ENCODE assay signal across 8 mouse cellular contexts in the genomic region with DNA sequence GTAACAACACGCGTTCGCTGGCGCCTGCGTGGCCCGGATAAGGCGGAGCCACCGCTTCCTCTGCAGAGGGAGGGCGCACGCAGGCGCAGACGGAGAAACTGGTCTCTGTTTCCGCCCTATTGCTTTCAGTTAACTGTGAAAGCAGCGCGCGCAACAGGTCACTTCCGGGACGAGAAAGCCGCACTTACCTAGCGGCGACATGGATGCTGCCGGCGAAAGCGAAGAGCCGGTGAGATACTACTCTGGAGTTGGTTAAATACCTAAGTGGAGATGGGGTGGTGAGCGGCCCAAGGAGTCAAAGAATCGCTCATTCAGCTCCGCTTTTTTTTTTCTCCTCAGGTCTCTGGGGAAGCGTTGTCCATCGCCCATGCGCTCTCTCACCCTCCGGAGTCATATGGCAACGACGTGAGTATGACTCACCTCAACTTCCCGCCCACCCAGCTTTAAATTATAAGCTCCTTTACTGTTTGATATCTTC. TPM values are rescaled to one million over a fixed set of nuclear protein-coding genes. Genes with fewer than 3 reads are reported as not detected.
A peak's percentile ranks its signal among the peaks of the same experiment; 100 is the strongest.
DNase-seq lines count a peak whose midpoint lies in the region; ATAC-seq lines count a peak whose summit lies in the region.

A gene (plus strand): TSS at position 142 of the 478 bp plus-strand sequence.

- no peaks in the 10 kb centered on the region for H3K9me3 ChIP-seq in embryonic facial prominence, embryonic 12.5 days
- H3K9me3 ChIP-seq in limb, embryonic 10.5 days (replicated peaks): no peaks in the 10 kb centered on the region
- H3K9me3 ChIP-seq in midbrain, embryonic 12.5 days: no peaks in the 10 kb centered on the region

- peaks cover 4% of the 10 kb centered on the region; the same call in 1 of the 2 replicates for H3K36me3 ChIP-seq in embryonic facial prominence, embryonic 12.5 days
- H3K36me3 ChIP-seq in limb, embryonic 10.5 days: peaks cover 33% of the 10 kb centered on the region
- peaks cover 3% of the 10 kb centered on the region; the same call in 1 of the 2 replicates for H3K36me3 ChIP-seq in midbrain, embryonic 12.5 days

- ATAC-seq in embryonic facial prominence, embryonic 12.5 days (ENCODE audit: insufficient number of reproducible peaks, insufficient read depth, low FRiP score, low TSS enrichment): peak; percentile 94
- peak; percentile 99 for ATAC-seq in midbrain, embryonic 12.5 days (ENCODE audit: low FRiP score, low read depth)

- H3K4me2 ChIP-seq in embryonic facial prominence, embryonic 12.5 days (replicated peaks): peak within 1 kb of the TSS; percentile 56
- peak within 1 kb of the TSS; percentile 62 for H3K4me2 ChIP-seq in midbrain, embryonic 12.5 days (replicated peaks)

- peak within 1 kb of the TSS; percentile 51 for H3K4me3 ChIP-seq in embryonic facial prominence, embryonic 12.5 days
- H3K4me3 ChIP-seq in limb, embryonic 10.5 days: peak within 1 kb of the TSS; percentile 62
- H3K4me3 ChIP-seq in midbrain, embryonic 12.5 days: peak within 1 kb of the TSS; percentile 57

- peak; percentile 82 for DNase-seq in 3134 (ENCODE audit: extremely low read depth, insufficient read length, low spot score)
- DNase-seq in adrenal gland, postnatal 36 days: peak; percentile 92 to 97
- peak; percentile 92 to 96 for DNase-seq in heart, adult 18-20 months
- DNase-seq in kidney, adult 18-20 months: peak; percentile 93
- DNase-seq in limb, embryonic 10.5 days (ENCODE audit: low spot score): peak; percentile 91
- DNase-seq in skeletal muscle tissue, adult 2 months (ENCODE audit: low read depth, low spot score): peak; percentile 86

- peak within 1 kb of the TSS; percentile 55 for H3K9ac ChIP-seq in embryonic facial prominence, embryonic 12.5 days
- peak within 1 kb of the TSS; percentile 56 for H3K9ac ChIP-seq in midbrain, embryonic 12.5 days (replicated peaks)

- H3K27me3 ChIP-seq in embryonic facial prominence, embryonic 12.5 days: no peaks in the 10 kb centered on the region
- no peaks in the 10 kb centered on the region for H3K27me3 ChIP-seq in limb, embryonic 10.5 days (ENCODE audit: low read depth, poor library complexity, severe bottlenecking)
- H3K27me3 ChIP-seq in midbrain, embryonic 12.5 days: no peaks in the 10 kb centered on the region

- H3K27ac ChIP-seq in embryonic facial prominence, embryonic 12.5 days: no peak within 1 kb of the TSS
- H3K27ac ChIP-seq in limb, embryonic 10.5 days: peak within 1 kb of the TSS; percentile 79
- H3K27ac ChIP-seq in midbrain, embryonic 12.5 days (replicated peaks): no peak within 1 kb of the TSS

- H3K4me1 ChIP-seq in embryonic facial prominence, embryonic 12.5 days: no peaks in the 10 kb centered on the region
- H3K4me1 ChIP-seq in limb, embryonic 10.5 days: peaks cover 4% of the 10 kb centered on the region; the same call in 1 of the 2 replicates
- peaks cover 5% of the 10 kb centered on the region for H3K4me1 ChIP-seq in midbrain, embryonic 12.5 days

- 2% methylated on average over 35 of the region's 35 CpGs for WGBS in embryonic facial prominence, embryonic 12.5 days
- WGBS in limb, embryonic 10.5 days: 3% methylated on average over 35 of the region's 35 CpGs
- 3% methylated on average over 35 of the region's 35 CpGs for WGBS in midbrain, embryonic 12.5 days

RNA-seq across cellular contexts. Expression of the gene that starts here (rescaled TPM):
- total RNA-seq in adrenal gland, postnatal 36 days (2021): 10 to 100 TPM; 18.0 to 23.8 TPM
- polyA plus RNA-seq in embryonic facial prominence, embryonic 12.5 days (2016; fragmentation: Nextera tagmentation; extraction: Ambion mirVana): 70.3 and 73.1 TPM in 2 replicates
- 1 to 10 TPM; 5.9 to 8.6 TPM for total RNA-seq in heart, adult 18-20 months (2021)
- 89.4 and 92.1 TPM in 2 replicates for polyA plus RNA-seq in limb, embryonic 10.5 days (2016; fragmentation: Nextera tagmentation; extraction: Ambion mirVana)
- 54.5 and 55.2 TPM in 2 replicates for polyA plus RNA-seq in midbrain, embryonic 12.5 days (2016; fragmentation: Nextera tagmentation; extraction: Ambion mirVana)
